ENCODE assay signal across 9 mouse cellular contexts in the genomic region with DNA sequence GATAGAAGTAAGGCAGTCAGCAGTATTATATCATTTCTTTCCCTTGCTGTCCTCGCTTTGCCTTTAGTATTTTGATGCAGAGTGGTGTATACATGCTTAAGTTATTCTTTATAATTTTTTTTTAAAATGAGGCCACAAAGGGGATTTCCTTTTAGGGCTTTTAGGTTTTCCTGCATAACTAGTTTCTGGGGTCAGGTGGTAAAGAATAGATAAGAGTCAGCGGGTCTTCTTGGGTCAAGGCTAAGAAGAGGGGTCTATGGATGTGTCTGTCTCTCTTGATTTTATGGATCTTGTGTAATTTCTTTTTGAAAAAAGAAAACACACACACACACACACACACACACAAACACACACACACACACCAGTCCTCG. TPM values are rescaled to one million over a fixed set of nuclear protein-coding genes. Genes with fewer than 3 reads are reported as not detected.
DNase-seq lines count a peak whose midpoint lies in the region; ATAC-seq lines count a peak whose summit lies in the region.
"Had no signal": no experiment of that assay in that cellular context is flagged by ENCODE, and none has a peak within 500 bp of the region (broad histone marks: within the 10 kb centered on the region; RNA-seq: fewer than 3 reads in every experiment).

No protein-coding gene starts in this region.

- H3K27me3 ChIP-seq in kidney, embryonic 14.5 days (ENCODE audit: control insufficient read depth, insufficient read depth, low read length): no peaks in the 10 kb centered on the region
- H3K27me3 ChIP-seq in hindbrain, embryonic 14.5 days (ENCODE audit: control insufficient read depth, insufficient read depth, low read length): no peaks in the 10 kb centered on the region
- 0 out of 2 replicates have a peak, but pooled peaks cover 3% of the 10 kb centered on the region for H3K27me3 ChIP-seq in midbrain, embryonic 13.5 days
- H3K27me3 ChIP-seq: Patski had no signal

- no peak overlapping the region for H3K27ac ChIP-seq in kidney, embryonic 14.5 days (ENCODE audit: low read depth, low read length)
- H3K27ac ChIP-seq in brown adipose tissue, adult 24 weeks (replicated peaks; ENCODE audit: low read depth, low read length): no peak overlapping the region
- peak overlapping the region; percentile 96 for H3K27ac ChIP-seq in hindbrain, embryonic 14.5 days
- H3K27ac ChIP-seq in midbrain, embryonic 13.5 days: peak overlapping the region; percentile 95

- peak overlapping the region; percentile 96; the same call in 1 of the 2 replicates for H3K9ac ChIP-seq in kidney, embryonic 14.5 days (ENCODE audit: low read depth, low read length)
- H3K9ac ChIP-seq in hindbrain, embryonic 14.5 days: peak overlapping the region; percentile 98
- H3K9ac ChIP-seq in midbrain, embryonic 13.5 days (replicated peaks): peak overlapping the region; percentile 95

- 32% methylated on average over 3 of the region's 3 CpGs for WGBS in kidney, embryonic 14.5 days
- WGBS in hindbrain, embryonic 14.5 days: 18% methylated on average over 3 of the region's 3 CpGs
- 16% methylated on average over 3 of the region's 3 CpGs for WGBS in midbrain, embryonic 13.5 days

- no peaks in the 10 kb centered on the region for H3K9me3 ChIP-seq in kidney, embryonic 14.5 days (ENCODE audit: control insufficient read depth, low read length)
- H3K9me3 ChIP-seq in hindbrain, embryonic 14.5 days (ENCODE audit: control insufficient read depth, low read length): no peaks in the 10 kb centered on the region
- no peaks in the 10 kb centered on the region for H3K9me3 ChIP-seq in midbrain, embryonic 13.5 days

- H3K4me1 ChIP-seq in kidney, embryonic 14.5 days (ENCODE audit: control insufficient read depth, insufficient read depth, low read length): peaks cover 16% of the 10 kb centered on the region
- peaks cover 17% of the 10 kb centered on the region for H3K4me1 ChIP-seq in brown adipose tissue, adult 24 weeks (ENCODE audit: control insufficient read depth, insufficient read depth, insufficient read length, low read length)
- H3K4me1 ChIP-seq in hindbrain, embryonic 14.5 days (replicated peaks; ENCODE audit: control insufficient read depth, insufficient read depth, low read length): peaks cover 24% of the 10 kb centered on the region
- H3K4me1 ChIP-seq in midbrain, embryonic 13.5 days (replicated peaks): peaks cover 47% of the 10 kb centered on the region

- no peak for DNase-seq in kidney, postnatal 25 days
- no peak for DNase-seq in hindbrain, embryonic 14.5 days (ENCODE audit: low spot score)
- DNase-seq in adrenal gland, postnatal 10 days: no peak
- DNase-seq in cerebellum, postnatal 36 days: no peak
- no peak for DNase-seq in frontal cortex, adult 2 months (ENCODE audit: extremely low spot score in 1 of 2, low spot score in 1 of 2)

- H3K36me3 ChIP-seq in kidney, embryonic 14.5 days (ENCODE audit: control insufficient read depth, insufficient read depth, low read length): no peaks in the 10 kb centered on the region
- no peaks in the 10 kb centered on the region for H3K36me3 ChIP-seq in hindbrain, embryonic 14.5 days (replicated peaks; ENCODE audit: control insufficient read depth, insufficient read depth)
- no peaks in the 10 kb centered on the region for H3K36me3 ChIP-seq in midbrain, embryonic 13.5 days

- ATAC-seq in kidney, embryonic 14.5 days (ENCODE audit: low FRiP score, low TSS enrichment): no peak
- ATAC-seq in hindbrain, embryonic 14.5 days (ENCODE audit: low FRiP score): no peak
- ATAC-seq in midbrain, embryonic 13.5 days: no peak

- H3K4me3 ChIP-seq in kidney, embryonic 14.5 days (ENCODE audit: low read length): peak overlapping the region; percentile 87
- peak overlapping the region; percentile 97 for H3K4me3 ChIP-seq in brown adipose tissue, adult 24 weeks (ENCODE audit: insufficient read depth, low read depth, low read length)
- H3K4me3 ChIP-seq in hindbrain, embryonic 14.5 days (replicated peaks; ENCODE audit: low read length): peak overlapping the region; percentile 91
- H3K4me3 ChIP-seq in midbrain, embryonic 13.5 days (replicated peaks): peak overlapping the region; percentile 84

- peak overlapping the region; percentile 68 for H3K4me2 ChIP-seq in kidney, embryonic 14.5 days (replicated peaks; ENCODE audit: low read depth, low read length)
- H3K4me2 ChIP-seq in hindbrain, embryonic 14.5 days (replicated peaks): peak overlapping the region; percentile 75
- H3K4me2 ChIP-seq in midbrain, embryonic 13.5 days (replicated peaks): peak overlapping the region; percentile 78

RNA-seq across cellular contexts. Expression of a gene that starts 1.6 kb away (rescaled TPM):
- polyA plus RNA-seq in kidney, embryonic 14.5 days (2014; fragmentation: Nextera tagmentation; extraction: Ambion mirVana): 9.8 and 19.6 TPM in 2 replicates
- polyA plus RNA-seq in brown adipose tissue, adult 24 weeks (2012; ENCODE audit: insufficient read depth, insufficient read length, missing spikeins): 5.9 and 10.1 TPM in 2 replicates
- 18.8 and 19.9 TPM in 2 replicates for polyA plus RNA-seq in hindbrain, embryonic 14.5 days (2014; fragmentation: Nextera tagmentation; extraction: Ambion mirVana)
- 21.1 and 25.4 TPM in 2 replicates for polyA plus RNA-seq in midbrain, embryonic 13.5 days (2015; fragmentation: Nextera tagmentation; extraction: Ambion mirVana)
- 10 to 100 TPM; 21.6 to 23.6 TPM for total RNA-seq in adrenal gland, postnatal 10 days (2021)
- 8.3 and 9.5 TPM in 2 replicates for polyA plus RNA-seq in frontal cortex, adult 2 months (2012; rRNA removed)

Comparison
In these comparisons a context has a peak if more than half of its experiments do, and no peak if none do; other contexts are left out.
1. H3K27ac ChIP-seq: peak in hindbrain, embryonic 14.5 days (single experiment) and midbrain, embryonic 13.5 days (single experiment); none in kidney, embryonic 14.5 days (single experiment) and brown adipose tissue, adult 24 weeks (single experiment).
2. Peak in every context shown above with its lines, with median percentiles within 50 percentile points of each other: H3K4me2 ChIP-seq, H3K4me3 ChIP-seq and H3K9ac ChIP-seq.